Mouse (Mus musculus) liver, embryonic 14.5 days (tissue): ENCODE measurements around the gene Prnd.

Experiments
- CTCF ChIP-seq: IDR thresholded peaks from 2 replicates; pipeline ENCODE4 v1.5.1; 2016; ENCODE audit warnings: antibody characterized with exemption, low read depth, control low read depth
- EP300 ChIP-seq: IDR thresholded peaks from 2 replicates; pipeline ENCODE4 v1.6.1; 2016; ENCODE audit warnings: antibody characterized with exemption, low read depth

GRCm38 (mm10) chr2:131905776-131906175 lies 44.9 kb upstream of the Prnd start:
- TF ChIP-seq CTCF (no peak), EP300 (no peak)
